Mouse (Mus musculus): ENCODE measurements around the gene Tinagl1.

- TF ChIP-seq EP300 (IDR thresholded peaks at IDR 0.05) = no peak
- no peak for TF ChIP-seq CTCF (IDR thresholded peaks at IDR 0.05)
These were observed 43.3 kb downstream of the Tinagl1 start for GRCm38 (mm10) chr4:130131448-130132105.
